Mouse (Mus musculus) kidney, postnatal 36 days (tissue): ENCODE measurements at regions not wholly inside any gene's neighbourhood (a gene's known extent, or its start where the extent isn't known, plus 50 kb on each side); places are given as distances from the start of the nearest gene placed in this dataset.
A peak's percentile ranks its signal among the peaks of the same experiment; 100 is the strongest.

Experiments
- DNase-seq, 2 experiments: peaks; one replicate each; pipeline ENCODE4 v3.0.0; 2021 to 2022; ENCODE audit warnings: mixed read lengths in 2 of 2

DNA sequence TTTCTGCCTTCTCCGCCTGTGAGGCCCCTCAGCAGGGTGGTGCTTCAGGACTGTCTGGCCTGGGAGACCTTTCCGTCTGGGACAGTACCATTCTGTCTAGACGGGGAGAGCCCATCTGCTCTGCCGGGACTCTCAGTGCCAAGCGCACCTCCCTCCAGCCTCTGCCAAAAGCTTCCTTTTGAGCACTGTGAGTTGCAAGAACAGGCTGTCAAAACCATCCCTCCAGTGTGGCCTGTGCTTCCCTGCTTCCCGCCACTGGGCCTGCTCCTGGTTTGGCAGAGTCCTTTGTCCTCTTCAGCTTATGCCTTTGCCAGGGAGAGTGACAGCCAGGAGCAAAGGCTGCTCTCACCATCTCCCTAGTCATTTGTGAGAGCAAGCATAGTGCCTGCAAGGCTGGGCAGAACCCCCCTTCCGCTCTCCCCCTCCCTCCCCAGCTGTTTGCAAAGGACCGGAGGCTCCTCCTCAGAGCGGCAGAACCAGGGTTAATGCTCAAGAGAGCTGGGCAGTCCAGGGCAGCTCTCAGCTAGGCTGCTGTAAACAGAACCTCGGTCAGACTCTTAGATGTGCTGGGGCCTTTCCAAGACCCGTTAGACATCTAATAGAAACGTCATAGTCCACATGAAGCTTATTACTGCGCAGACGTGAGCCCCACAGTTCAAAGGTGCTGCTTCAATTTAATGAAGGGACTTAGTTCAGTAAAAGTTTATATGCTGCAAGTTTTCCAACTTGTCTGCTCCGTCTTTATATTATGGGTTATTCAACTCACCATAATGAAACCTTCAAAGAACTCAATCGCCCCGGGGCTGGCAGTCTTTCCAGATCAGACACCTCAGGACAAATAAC, 247.2 kb downstream of the Irs2 start:
- peak; percentile 35 to 37 for DNase-seq

DNA sequence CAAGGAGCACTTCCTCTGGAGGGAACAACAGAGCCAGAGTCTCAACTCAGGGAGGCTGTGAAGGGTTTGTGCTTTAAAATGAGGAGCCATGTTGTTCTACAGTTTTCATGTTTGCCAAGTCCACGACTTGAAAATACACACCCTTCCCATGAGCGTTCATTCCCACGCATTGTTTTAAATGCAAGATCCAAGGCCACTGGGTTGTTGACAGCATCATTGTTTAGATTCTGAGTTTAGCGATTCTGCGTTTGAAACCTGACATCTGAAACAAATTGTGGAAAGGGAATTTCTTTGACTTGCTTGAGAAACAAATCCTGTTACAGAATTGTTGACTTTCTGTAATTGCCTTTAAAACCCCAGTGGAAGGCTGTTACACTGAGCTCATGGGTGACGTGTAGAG, 248.0 kb downstream of the Irs2 start:
- no peak for DNase-seq

- no peak for DNase-seq
These were observed 250.1 kb downstream of the Irs2 start for GRCm38 (mm10) chr8:10758151-10758550.

DNA sequence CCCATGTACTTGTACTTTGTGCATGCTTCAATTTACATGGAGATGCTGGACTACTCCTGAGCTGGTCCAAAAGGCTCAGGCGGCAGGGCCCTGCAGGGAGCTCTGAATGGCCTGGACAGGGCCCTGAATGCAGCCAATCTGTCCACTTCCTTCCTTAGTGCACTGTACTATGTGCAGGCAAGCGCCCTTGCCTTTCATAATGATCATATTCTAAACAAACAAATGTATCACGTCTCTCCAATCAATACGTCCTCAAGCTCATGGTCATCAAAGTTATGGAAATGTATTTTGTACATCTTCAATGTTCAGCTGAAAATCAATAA, 253.3 kb downstream of the Irs2 start:
- no peak for DNase-seq

GRCm38 (mm10) chr8:10754232-10754985, 253.8 kb downstream of the Irs2 start:
- DNase-seq = no peak

DNA sequence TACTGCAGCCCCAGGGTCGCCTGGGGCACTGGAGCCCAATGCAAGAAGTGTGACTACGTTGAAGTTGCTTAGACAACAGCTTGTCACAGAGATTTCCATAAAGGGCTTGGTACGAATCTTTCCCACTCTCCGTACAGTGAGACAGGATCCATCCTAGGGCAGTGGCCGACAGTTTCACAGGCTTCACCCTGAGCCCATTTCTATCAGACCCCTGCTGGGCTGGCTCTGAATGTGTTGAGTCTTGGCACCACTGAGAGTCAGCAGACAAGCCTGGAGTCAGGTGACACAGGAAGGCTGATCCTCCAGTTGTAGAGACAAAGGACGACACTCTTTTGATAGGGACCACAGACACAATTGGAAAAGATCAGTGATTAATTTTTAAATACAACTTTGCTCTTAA, 255.2 kb downstream of the Irs2 start:
- DNase-seq = no peak

DNA sequence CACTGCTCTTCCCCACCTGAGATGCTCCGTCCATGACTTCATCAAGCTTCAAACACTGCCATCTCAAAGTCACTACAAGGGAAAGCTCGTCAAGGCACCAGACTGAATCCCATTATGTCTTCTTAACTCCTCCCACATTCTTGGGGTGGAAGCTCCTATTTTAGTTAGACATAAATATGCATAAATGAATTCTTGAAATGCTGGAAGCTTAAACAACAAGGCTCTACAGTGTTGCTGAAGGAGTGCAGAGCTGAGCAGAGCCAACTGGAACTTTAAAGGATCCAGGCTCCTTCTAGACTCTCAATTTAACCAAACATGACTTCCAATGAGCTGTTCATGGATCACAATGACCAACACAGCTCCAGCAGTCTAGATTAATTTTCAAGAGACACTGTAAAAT, 261.1 kb downstream of the Irs2 start:
- no peak for DNase-seq

DNA sequence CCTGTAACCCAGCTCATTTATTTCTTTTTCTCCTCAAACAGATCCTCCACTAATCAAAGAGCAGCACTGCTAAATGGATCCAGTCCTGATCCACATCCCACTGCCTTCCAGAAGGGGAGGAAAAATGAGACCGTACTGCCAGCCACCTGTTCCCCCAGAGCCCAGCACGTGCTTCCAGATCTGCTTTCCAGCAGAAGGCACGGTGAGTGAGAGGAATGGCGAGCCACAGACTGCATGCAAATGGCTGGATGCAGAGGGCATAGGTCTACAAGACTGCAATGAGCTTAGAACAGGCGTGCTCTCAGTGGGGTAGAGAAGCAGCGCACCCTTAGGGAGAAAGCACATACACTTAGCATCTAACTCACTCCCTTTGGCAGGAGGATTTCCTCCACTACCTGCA, 265.0 kb downstream of the Irs2 start:
- no peak for DNase-seq

DNA sequence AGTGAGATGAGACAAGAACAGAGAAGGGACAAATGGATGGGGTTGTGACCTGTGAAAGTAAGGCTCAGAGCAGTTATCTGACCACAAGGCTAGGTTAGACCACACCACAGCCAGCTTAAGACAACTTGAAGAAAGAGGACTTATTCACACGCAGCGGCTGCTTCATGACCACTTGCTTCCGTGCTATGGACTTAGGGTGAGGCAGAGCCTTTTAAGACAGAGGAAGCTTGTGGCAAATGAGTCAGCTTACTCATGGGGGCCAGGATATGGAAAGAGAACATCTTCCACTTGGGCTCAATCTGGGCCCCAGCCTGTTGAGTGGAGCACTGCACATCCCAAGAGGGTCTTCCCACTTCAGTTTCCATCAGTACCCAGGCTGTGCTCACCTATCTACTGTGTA, 267.4 kb downstream of the Irs2 start:
- no peak for DNase-seq

GRCm38 (mm10) chr8:10738486-10739081, 269.7 kb downstream of the Irs2 start:
- DNase-seq = no peak

GRCm38 (mm10) chr8:10734746-10735145, 273.5 kb downstream of the Irs2 start:
- DNase-seq = no peak

DNA sequence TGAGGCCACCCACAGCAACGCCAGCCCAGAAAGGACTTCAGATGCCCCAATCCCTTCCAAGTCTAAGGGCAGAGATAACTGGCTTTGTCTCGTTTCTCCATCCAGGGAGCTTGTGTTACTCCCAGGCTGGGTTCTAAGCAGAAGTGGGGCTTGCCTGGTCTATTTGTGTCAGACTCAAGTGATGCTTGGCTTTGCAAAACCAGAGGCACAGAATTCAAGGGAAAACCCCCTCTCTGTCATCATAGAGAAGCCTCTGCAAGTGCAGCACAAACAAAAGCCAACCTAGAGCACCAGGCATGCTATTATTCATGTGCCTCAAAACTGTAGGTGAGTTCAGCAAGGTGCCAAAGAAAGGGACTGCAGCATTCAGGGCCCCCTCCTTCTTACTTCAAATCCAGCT, 284.9 kb downstream of the Irs2 start:
- no peak for DNase-seq

DNA sequence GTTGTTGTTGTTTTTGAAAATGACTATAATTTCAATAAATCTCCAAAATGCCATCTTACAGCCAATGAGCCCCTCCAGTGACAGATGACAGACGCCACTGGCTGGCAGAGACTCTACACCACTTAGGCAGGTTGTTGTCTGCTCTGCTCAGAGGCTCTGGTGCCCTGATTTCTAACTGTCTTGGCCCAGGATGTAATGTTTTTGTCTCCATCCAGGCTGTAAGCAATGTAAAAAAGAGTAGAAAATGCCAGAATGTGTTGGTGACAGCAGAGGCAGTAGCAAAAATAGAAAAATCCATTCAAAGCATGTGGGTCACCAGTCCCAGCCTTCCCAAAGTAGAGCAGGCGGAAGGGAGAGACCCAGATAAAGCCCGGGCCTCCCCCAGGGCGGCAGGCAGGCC, 285.5 kb downstream of the Irs2 start:
- DNase-seq = no peak

DNA sequence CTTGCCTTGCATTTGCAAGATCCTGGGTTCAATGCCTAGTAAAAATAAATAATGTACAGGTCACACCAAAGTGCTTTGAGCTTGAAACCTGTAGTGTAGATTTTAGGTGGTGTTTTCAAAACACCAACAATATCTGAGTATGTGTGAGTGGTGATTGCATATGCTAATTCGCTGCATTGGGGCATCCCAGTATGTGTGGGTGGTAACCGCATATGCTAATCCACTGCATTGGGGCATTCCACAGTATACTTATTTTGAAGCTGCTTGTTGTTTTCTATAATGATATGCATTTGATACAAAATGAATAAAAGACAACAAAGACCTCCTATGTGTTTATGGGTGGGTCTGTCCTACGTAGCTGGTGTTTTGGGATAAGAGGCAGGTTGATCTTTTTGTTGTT, 285.9 kb downstream of the Irs2 start:
- DNase-seq = no peak

GRCm38 (mm10) chr8:10721146-10721862, 287.0 kb downstream of the Irs2 start:
- no peak for DNase-seq

DNA sequence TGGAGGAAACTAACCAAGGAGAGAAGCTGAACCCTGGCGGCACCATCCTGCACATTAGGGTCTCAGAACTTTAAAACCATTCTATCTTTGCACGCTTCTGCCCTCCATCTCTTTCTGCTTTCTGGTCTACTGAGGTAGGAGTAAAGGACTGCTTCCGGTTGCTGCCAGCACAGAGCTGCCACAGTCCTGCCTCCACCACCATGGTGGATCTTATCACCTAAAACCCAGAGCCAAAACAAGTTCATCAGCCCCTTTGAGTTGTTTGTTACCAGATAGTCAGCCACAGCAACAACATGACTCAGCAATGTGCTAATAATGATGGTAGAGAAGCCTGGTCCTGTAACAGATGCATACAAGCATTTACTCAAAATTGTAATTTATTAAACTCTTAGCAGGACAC, 287.9 kb downstream of the Irs2 start:
- no peak for DNase-seq

GRCm38 (mm10) chr8:10719411-10719810, 288.8 kb downstream of the Irs2 start:
- no peak for DNase-seq

DNA sequence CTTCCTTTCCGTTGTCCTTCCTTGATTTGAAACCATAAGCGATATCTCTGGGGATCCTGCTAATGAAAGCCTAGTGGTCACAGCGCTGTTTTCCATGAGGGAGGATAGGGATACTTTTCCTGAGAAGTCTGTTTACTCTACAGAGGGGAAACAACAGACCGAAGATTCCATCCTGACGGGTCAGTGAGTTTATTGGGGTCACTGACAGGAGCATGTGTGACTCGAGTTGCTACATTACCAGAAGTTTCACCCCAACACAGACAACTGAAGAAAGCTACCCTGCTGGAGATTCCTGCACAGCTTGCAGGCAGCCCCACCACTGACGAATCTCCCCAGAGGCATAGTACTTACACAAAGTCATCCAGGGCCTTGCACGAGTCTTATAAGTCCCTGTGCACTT, 291.0 kb downstream of the Irs2 start:
- DNase-seq = no peak

DNA sequence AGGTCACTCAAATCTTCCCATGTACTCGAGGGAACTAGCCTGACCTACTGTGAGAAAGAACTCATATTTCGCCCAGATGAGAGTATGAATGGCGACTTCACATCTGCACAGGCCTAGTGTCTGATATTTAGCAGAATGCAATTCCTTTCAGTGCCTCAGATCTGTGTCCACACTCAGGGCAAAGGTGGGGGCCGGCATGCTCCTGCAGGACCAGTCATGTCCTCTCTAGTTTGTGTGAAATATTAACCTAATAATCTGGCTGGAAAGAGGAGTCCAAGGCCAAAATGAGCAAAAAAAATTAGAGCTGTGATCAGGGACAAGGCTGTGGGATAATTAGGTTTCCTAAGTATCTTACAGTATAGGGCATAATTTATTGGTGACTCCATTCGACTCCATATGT, 292.1 kb downstream of the Irs2 start:
- DNase-seq = peak; percentile 68 to 76

DNA sequence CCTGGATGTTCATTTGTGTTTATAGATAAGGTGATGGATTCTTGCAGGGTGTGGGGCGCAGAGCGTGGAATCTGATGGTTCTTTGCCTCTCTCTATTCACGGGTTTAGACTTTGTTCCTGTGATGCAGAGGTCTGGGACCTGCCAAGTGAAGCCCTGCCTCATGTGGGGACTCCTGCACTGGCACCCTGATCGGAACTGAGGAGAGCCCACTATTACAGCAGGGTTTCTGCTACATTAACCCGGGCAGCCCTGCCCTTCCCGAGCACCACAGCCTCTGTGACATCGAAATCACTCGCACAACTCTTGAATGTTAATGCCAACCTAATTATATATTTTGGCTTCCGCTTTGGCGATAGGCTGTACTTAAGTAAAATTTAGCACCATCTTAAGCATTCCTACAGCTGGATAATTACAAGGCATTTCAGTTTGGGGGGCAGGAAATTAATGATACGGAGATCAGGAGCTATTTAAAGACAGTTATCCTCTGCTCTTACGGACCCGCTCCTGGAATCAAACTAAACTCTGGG, 294.7 kb downstream of the Irs2 start:
- no peak for DNase-seq

GRCm38 (mm10) chr8:10712118-10712689, 296.1 kb downstream of the Irs2 start:
- DNase-seq = no peak

GRCm38 (mm10) chr8:10711474-10711873, 296.8 kb downstream of the Irs2 start:
- DNase-seq = no peak

DNA sequence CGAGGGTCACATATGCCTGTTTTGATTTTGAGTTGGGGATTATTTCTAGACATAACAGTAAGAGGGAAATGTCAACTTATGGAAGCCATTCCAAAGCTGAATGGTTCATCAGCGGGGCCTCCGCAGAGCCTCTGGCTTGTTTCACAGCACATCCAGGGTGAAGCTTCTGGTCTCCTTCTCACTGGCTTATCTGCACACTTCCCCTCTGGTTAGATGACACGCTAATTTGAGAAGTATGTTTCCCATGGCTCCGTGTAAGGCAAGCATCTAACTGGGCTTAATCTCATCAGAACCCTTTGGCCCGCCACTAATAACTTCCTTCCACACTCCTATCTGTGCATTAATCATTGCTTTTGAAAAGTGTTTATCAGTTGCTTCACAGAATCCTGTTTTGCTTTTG, 299.7 kb downstream of the Irs2 start:
- DNase-seq = no peak
